8 mouse cellular contexts compared by ENCODE assay signal in the genomic region with DNA sequence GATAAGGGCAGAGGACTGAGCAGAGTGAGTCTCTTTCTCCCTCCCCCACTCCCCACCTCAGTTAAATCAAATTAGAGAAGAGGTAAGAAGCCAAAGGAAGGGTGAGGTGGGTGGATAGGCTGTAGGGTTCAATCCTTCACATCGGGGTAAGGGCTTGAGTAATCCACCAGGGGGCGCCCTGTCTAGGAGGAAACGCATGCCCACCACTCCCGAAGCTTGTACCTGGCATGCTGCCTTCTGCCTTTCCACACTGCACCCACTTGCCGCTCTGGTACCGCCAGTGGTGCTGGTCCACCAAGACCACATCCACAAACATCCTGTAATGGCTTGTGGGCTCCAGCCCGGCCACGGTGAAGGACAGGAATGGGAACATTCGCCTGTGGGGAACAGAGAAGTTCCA. TPM values are rescaled to one million over a fixed set of nuclear protein-coding genes. Genes with fewer than 3 reads are reported as not detected.
DNase-seq lines count a peak whose midpoint lies in the region; ATAC-seq and TF ChIP-seq lines count a peak whose summit lies in the region.

No protein-coding gene starts in this region.

- no peak for TF ChIP-seq EP300 in liver, embryonic 14.5 days (IDR thresholded peaks at IDR 0.05; ENCODE audit: low read depth)

- DNase-seq in liver: peak; percentile 70
- DNase-seq in cerebellum, postnatal 36 days: peak; percentile 64 to 71
- peak; percentile 78 for DNase-seq in heart, postnatal 4 days
- DNase-seq in liver, embryonic 14.5 days (ENCODE audit: low read depth in 3 of 3, low spot score in 3 of 3): peak in 2 of 3 experiments; percentile 14 to 18
- DNase-seq in skeletal muscle tissue, adult 2 months (ENCODE audit: low read depth, low spot score): peak; percentile 43
- DNase-seq in yolk sac, embryonic 10.5 days (ENCODE audit: low spot score): peak; percentile 25

- H3K4me2 ChIP-seq in liver, embryonic 12.5 days: no peak overlapping the region
- H3K4me2 ChIP-seq in liver, embryonic 14.5 days (ENCODE audit: low read depth): no peak overlapping the region

- no peak for ATAC-seq in liver, embryonic 12.5 days
- ATAC-seq in activated CD4-positive, CD25-positive, alpha-beta regulatory T cell, adult 4 months: peak; percentile 49
- no peak for ATAC-seq in liver, embryonic 14.5 days (ENCODE audit: insufficient read depth)

- H3K27me3 ChIP-seq in liver, embryonic 12.5 days (replicated peaks): peaks cover 58% of the 10 kb centered on the region
- H3K27me3 ChIP-seq in liver, embryonic 14.5 days (ENCODE audit: control insufficient read depth, insufficient read depth, low read length): peaks cover 19% of the 10 kb centered on the region

- H3K36me3 ChIP-seq in liver, embryonic 12.5 days: no peaks in the 10 kb centered on the region
- H3K36me3 ChIP-seq in liver, embryonic 14.5 days (replicated peaks; ENCODE audit: control insufficient read depth, insufficient read depth, low read depth): no peaks in the 10 kb centered on the region

- WGBS in liver, embryonic 12.5 days (ENCODE audit: insufficient replicate concordance): 19% methylated on average over 9 of the region's 9 CpGs
- 18% methylated on average over 9 of the region's 9 CpGs for WGBS in liver, embryonic 14.5 days (ENCODE audit: insufficient replicate concordance)

- H3K4me1 ChIP-seq in liver, embryonic 12.5 days: peaks cover 3% of the 10 kb centered on the region; the same call in 1 of the 2 replicates
- H3K4me1 ChIP-seq in liver, embryonic 14.5 days (replicated peaks; ENCODE audit: control insufficient read depth in 2 of 2, insufficient read depth in 2 of 2, low read length in 1 of 2): no peaks in the 10 kb centered on the region

- no peak overlapping the region for H3K27ac ChIP-seq in liver, embryonic 12.5 days
- H3K27ac ChIP-seq in liver, embryonic 14.5 days: no peak overlapping the region

- H3K9ac ChIP-seq in liver, embryonic 12.5 days: no peak overlapping the region
- no peak overlapping the region for H3K9ac ChIP-seq in liver, embryonic 14.5 days (replicated peaks)

- no peak overlapping the region for H3K4me3 ChIP-seq in liver, embryonic 12.5 days
- no peak overlapping the region for H3K4me3 ChIP-seq in liver, embryonic 14.5 days (ENCODE audit: insufficient read depth in 1 of 2, low read depth in 2 of 2, low read length in 2 of 2)

- peak; percentile 91 for TF ChIP-seq CTCF in liver, embryonic 14.5 days (IDR thresholded peaks at IDR 0.05; ENCODE audit: low read depth)

- H3K9me3 ChIP-seq in liver, embryonic 12.5 days (replicated peaks): no peaks in the 10 kb centered on the region
- no peaks in the 10 kb centered on the region for H3K9me3 ChIP-seq in liver, embryonic 14.5 days (ENCODE audit: control insufficient read depth, low read length)

RNA-seq across cellular contexts. Expression of a gene that starts 13.4 kb away (rescaled TPM):
- polyA plus RNA-seq in liver, embryonic 12.5 days (2016; fragmentation: Nextera tagmentation; extraction: Ambion mirVana): not detected in 2 replicates
- polyA plus RNA-seq in activated CD4-positive, CD25-positive, alpha-beta regulatory T cell, adult 4 months (2017; shearing (Covaris generic)): 1 to 10 TPM; 4.5 to 5.6 TPM
- total RNA-seq in heart, postnatal 4 days (2021): not detected
- 0.02 and 0.05 TPM in 2 replicates for polyA plus RNA-seq in liver, embryonic 14.5 days (2012; rRNA removed)
- not detected in 2 replicates for polyA plus RNA-seq in liver, embryonic 14.5 days (2014; fragmentation: Nextera tagmentation; extraction: Ambion mirVana)

RNA-seq across cellular contexts. Expression of a gene that starts 49.6 kb away (rescaled TPM):
- 3.6 and 4.0 TPM in 2 replicates for polyA plus RNA-seq in liver, embryonic 12.5 days (2016; fragmentation: Nextera tagmentation; extraction: Ambion mirVana)
- polyA plus RNA-seq in activated CD4-positive, CD25-positive, alpha-beta regulatory T cell, adult 4 months (2017; shearing (Covaris generic)): under 1 TPM in 1 of 2 experiments, not detected in 1; 0.37 TPM
- 10 to 100 TPM; 17.0 to 17.7 TPM for total RNA-seq in heart, postnatal 4 days (2021)
- polyA plus RNA-seq in liver, embryonic 14.5 days (2012; rRNA removed): 2.4 and 2.6 TPM in 2 replicates
- 0.90 and 1.6 TPM in 2 replicates for polyA plus RNA-seq in liver, embryonic 14.5 days (2014; fragmentation: Nextera tagmentation; extraction: Ambion mirVana)

RNA-seq across cellular contexts. Expression of a gene that starts 51.3 kb away (rescaled TPM):
- polyA plus RNA-seq in liver, embryonic 12.5 days (2016; fragmentation: Nextera tagmentation; extraction: Ambion mirVana): 3.7 and 3.8 TPM in 2 replicates
- 10 to 100 TPM; 21.3 to 25.8 TPM for polyA plus RNA-seq in activated CD4-positive, CD25-positive, alpha-beta regulatory T cell, adult 4 months (2017; shearing (Covaris generic))
- 1 to 10 TPM; 5.6 to 7.5 TPM for total RNA-seq in heart, postnatal 4 days (2021)
- polyA plus RNA-seq in liver, embryonic 14.5 days (2012; rRNA removed): 2.0 and 2.5 TPM in 2 replicates
- polyA plus RNA-seq in liver, embryonic 14.5 days (2014; fragmentation: Nextera tagmentation; extraction: Ambion mirVana): 1.2 and 1.7 TPM in 2 replicates

Comparison
In these comparisons a context has a peak if more than half of its experiments do, and no peak if none do; other contexts are left out.
1. DNase-seq: peak in every context shown above with its lines; median percentile 78 in heart, postnatal 4 days; 70 in liver; 68 in cerebellum, postnatal 36 days; 43 in skeletal muscle tissue, adult 2 months; 25 in yolk sac, embryonic 10.5 days; 16 in liver, embryonic 14.5 days.